Mouse (Mus musculus): Measurements from ENCODE around the gene Clic3. TPM values are rescaled to one million over a fixed set of nuclear protein-coding genes. Genes with fewer than 3 reads are reported as not detected.
A peak's percentile ranks its signal among the peaks of the same experiment; 100 is the strongest.
"Not testable (repeated sequence)": the region's sequence is repeated elsewhere in the genome, so short reads cannot be mapped to it uniquely, and the experiment has no call there.

Gene Clic3
- total RNA-seq (2021): 1 to 10 TPM in 1 of 2 experiments, under 1 TPM in 1; 0.59 to 1.2 TPM
- long read RNA-seq, experiment 1: 0 reads
- long read RNA-seq, experiment 2: 0 reads

DNA sequence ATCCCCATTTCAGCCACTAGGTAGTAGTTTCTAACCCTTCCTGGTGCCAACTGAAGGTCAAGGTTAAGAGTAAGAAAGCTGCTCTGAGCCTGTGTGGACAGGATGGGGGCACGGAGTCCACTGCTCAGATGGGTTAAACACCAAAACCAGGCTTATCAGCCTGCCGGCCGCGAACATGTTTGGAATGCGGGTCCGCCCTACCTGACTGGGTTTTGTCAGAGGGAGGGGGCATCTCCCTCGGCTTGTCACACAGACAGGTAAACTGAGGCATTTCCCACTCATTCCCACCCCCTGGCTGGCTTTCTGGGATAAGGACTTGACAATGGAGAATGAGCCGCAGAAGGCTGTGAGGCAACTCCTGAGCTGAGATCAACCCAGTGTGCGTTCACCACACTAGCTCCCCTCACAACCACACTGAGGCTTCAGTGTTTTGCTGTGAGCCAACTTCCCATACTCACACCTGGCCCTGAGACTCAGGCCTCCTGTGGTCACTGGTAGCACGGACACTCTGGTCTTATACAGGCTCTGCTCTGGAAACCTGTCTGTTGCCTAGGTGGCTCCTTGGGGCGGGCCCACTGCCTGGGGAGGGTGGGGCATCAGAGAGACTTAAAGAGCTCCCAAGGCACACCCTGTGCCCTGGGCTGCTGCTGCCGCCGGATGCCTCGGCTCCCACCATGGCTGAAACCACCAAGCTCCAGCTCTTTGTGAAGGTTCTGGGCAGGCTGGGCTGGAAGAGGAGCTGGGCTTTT is at the start of gene Clic3:
Gene Clic3, plus strand, starts transcription at position 634 of the 749 bp plus-strand sequence.
- intact Hi-C loops (cut with DNase I): no loop called here
- DNase-seq (ENCODE audit: low spot score in 2 of 2): no peak

DNA sequence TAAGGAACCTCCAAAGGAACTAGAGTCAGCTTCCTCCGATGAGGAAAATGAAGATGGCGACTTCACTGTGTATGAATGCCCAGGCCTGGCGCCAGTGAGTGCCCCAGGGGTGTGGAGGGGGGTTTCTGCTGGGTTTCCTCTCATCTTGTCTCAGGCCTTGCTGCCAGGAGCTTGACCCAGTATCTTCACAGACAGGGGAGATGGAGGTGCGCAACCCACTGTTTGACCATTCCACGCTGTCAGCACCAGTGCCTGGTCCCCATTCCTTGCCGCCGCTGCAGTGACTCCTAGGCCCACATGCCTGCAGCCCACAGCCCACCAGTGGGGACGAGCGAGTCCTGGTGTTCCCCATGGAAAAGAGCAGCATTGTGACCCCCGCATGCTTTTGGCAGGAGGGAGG is 47.7 kb upstream of the Clic3 start:
- intact Hi-C loops (cut with DNase I): no loop called here
- no peak for DNase-seq (ENCODE audit: low spot score in 2 of 2)

DNA sequence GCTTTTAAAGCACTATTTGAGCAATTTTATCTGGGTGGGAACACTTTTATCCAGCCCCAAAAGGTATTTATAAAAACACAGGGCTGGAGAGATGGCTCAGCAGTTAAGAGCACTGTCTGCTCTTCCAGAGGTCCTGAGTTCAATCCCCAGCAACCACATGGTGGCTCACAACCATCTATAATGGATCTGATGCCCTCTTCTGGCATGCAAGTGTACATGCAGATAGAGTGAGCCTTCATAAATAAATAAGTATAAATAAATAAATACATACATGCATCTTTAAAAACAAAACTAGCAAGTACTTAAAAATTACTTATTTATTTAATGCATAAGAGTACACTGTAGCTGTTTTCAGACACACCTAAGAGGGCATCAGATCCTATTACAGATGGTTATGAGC is 43.2 kb upstream of the Clic3 start:
- intact Hi-C loops (cut with DNase I); DNase-seq (ENCODE audit: low spot score in 2 of 2): not testable (repeated sequence)

DNA sequence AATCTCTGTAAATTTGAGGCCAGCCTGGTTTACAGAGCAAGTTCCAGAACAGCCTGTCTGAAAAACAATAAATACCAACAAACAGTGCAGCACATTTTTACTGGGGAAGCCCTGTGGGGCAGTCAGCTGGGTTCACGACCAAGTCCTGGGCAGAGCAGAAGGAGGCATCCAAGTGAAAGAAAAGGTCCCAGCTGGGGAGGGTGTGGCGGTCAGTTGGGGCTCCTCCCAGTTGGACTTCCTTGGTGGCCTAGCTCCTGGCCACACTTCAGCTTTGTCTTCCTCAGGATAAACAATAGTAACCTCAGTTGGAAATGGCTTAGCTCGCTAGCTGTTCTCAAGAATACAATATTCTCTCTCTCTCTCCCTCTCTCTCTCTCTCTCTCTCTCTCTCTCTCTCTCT is 39.2 kb upstream of the Clic3 start:
- DNase-seq (ENCODE audit: low spot score in 2 of 2): no peak
- intact Hi-C loops (cut with DNase I): no loop called here

DNA sequence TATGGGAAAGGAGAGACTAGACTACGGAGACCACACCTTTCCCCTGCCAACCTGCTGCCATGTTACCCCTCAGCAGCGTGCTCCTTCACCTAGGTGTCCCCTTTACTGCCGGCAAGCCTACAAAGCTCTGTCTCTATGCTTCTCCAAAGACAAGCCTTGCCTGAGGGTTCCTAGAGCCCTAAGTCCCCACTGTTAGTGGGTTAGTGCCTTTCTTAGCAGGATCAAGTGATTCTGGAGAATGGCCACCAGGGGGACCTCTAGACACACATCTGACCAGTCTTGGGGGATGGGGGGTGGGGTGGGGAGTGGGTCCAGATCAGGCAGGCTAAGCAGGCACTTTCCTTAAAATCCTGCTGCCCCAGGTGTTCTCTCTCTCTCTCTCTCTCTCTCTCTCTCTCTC is 34.7 kb upstream of the Clic3 start:
- intact Hi-C loops (cut with DNase I): no loop called here
- DNase-seq (ENCODE audit: low spot score in 2 of 2): peak; percentile 44 to 52

DNA sequence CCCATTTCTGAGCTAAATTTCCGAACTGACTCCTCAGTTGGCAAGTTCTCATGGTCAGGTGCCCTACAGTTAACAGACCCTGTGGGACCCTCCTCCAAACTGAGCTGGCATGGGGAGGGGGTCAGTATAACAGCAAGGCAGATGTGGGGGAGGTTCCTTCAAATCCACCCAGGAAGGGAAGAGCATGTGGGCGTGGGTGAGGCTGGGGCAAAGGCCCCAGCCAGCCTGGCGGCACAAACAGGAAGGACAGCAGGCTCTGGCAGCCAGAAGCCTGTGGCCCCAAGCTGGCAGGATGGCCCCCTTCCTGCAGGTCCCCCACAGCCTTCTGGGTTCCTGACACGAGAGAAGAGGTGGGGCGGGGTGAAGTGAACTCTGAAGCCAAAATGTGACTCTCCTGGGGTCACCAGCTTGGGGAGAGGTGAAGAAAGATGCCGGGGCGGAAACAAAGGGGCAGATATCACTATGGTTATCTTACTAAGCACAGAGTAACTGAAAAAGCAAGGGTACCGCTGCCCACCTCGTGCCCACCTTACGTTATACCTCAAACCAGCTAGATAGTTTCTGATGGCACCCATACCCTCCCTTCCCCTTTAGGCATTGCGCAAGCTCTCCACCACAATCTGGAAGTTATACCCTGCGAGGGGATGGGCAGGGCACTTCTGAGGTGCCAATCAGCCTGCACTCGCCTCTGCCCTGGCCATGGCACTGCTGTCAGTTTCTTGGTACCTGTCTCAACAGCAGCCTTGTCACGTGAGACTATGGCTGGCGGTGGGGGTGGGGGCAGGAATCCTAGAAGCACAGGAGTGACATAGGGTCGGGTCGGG is 33.8 kb upstream of the Clic3 start, which contains the start of gene Fut7:
Gene Fut7, plus strand, starts transcription at position 681 of the 824 bp plus-strand sequence.
- intact Hi-C loops (cut with DNase I): no loop called here

DNA sequence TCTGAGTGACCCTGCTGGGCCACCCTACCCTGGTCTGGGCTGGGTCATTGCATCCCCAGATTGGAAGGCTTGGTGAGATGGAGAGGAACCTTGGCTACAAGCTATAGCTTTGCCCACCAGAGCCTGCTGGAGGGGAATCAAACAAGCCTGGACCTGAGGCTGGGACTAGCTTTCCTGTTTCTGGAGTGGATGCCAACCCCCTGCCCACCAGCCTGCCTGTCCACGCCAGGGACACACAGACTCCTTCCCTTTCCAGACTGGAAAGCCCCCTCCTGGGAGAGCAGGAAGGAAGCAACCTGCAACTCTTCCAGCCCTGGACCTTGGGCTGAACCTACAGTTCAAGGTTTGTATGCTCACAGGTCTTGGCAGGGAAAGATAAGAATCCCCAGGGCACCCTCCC is 33.0 kb upstream of the Clic3 start:
- DNase-seq (ENCODE audit: low spot score in 2 of 2): no peak
- intact Hi-C loops (cut with DNase I): no loop called here

More for the DNA sequence above, 33.8 kb upstream of the Clic3 start, which contains the start of gene Fut7:
- no peak for DNase-seq (ENCODE audit: low spot score in 2 of 2)

DNA sequence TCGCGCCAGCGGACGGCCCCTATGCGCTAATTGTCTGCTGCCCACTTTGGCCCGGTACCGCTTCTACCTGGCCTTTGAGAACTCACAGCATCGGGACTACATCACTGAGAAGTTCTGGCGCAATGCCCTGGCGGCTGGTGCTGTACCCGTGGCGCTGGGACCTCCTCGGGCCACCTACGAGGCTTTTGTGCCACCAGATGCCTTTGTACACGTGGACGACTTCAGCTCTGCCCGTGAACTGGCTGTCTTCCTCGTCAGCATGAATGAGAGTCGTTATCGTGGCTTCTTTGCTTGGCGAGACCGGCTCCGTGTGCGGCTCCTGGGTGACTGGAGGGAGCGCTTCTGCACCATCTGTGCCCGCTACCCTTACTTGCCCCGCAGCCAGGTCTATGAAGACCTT is 31.2 kb upstream of the Clic3 start:
- intact Hi-C loops (cut with DNase I): loop anchor here (5.0 kb wide), 1 partner anchor 72 kb away; no protein-coding TSS in a partner anchor
- DNase-seq (ENCODE audit: low spot score in 2 of 2): no peak

DNA sequence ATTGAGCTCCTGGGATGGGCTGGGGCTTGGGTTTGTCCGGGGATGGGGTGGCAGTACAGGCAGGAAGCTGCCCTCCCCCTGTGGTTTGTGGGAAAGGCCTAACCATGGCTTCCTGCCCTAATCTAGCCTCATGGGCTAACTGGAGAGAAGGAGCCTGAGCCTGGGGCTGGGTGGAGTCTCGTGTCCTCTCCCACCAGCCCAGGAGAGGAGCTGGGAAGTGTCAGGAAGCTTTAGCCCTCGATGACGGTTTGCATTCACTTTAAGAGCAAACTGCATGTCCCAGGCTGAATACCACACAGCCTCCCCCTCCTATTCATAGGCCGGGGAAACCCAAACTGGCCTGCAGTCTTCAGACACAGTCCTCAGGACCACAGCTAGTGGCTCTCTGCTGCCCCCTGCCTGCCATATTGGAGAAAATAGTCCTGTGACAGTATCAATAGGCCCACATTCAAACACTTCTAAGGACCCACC is 29.9 kb upstream of the Clic3 start:
- intact Hi-C loops (cut with DNase I): loop anchor here (1.0 to 5.0 kb wide), 3 partner anchors 23 to 71 kb away; no protein-coding TSS in a partner anchor
- DNase-seq (ENCODE audit: low spot score in 2 of 2): peak; percentile 69 to 79

DNA sequence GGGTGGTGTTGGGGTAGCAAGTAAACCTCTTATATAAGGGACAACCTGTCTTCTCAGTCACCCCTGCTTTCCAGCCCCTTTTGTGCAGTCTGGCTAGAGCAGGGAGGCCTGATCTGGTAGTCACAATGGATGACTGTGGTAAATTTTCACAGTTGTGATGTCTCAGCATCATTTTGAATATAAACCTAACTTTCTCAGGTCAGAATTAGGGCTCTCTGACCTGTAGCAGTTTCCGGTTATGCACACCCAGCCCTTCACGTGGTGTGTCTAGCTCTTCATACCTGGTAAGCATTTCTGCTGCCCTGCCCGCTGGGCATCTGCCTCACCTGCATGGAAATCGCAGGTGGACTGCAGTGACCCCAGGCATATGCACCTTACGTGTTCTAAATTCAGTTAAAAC is 29.4 kb upstream of the Clic3 start:
- intact Hi-C loops (cut with DNase I): loop anchor here (1.0 to 5.0 kb wide), 3 partner anchors 24 to 70 kb away; no protein-coding TSS in a partner anchor
- no peak for DNase-seq (ENCODE audit: low spot score in 2 of 2)

DNA sequence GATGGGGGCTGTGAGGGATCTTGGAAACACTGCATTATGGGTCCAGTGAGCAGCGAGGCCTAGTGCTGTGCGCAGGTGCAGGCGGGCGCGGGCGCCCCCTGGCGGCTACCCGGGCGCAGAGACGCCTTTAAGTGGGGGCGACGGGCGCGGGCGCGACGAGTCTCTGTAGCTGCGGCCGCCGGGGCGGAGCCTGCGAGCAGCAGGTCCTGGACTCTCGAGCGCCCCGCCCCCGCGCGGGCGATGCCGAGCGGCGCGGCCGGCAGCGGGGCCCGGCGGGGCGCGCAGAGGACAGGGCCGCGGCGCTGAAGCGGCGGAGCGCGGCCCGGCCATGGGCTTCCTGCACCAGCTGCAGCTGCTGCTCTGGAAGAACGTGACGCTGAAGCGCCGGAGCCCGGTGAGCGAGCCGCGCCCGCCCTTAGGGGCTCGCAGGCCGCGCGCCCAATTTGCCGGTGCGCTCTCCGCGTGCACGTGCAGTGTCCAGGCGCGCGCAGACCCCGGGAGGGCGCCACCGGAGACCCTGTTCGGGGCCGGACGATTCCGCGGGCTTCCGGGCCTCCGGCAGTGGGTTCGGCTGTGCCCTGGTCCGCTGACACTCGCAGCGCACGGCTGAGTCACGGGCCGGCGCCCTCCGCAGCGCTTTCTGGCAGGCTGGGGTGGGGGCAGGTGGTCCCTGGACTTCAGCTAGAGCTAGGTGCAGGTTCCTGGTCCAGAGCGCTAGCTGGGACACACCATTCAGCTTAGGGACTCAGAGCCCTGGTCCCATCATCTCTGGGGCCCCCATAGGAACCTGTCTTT is 28.0 kb upstream of the Clic3 start, which contains the start of gene Abca2:
Gene Abca2, plus strand, starts transcription at position 262 of the 795 bp plus-strand sequence.
- DNase-seq (ENCODE audit: low spot score in 2 of 2): peak; percentile 98
- intact Hi-C loops (cut with DNase I): loop anchor here (5.0 kb wide), 1 partner anchor 69 kb away; no protein-coding TSS in a partner anchor

DNA sequence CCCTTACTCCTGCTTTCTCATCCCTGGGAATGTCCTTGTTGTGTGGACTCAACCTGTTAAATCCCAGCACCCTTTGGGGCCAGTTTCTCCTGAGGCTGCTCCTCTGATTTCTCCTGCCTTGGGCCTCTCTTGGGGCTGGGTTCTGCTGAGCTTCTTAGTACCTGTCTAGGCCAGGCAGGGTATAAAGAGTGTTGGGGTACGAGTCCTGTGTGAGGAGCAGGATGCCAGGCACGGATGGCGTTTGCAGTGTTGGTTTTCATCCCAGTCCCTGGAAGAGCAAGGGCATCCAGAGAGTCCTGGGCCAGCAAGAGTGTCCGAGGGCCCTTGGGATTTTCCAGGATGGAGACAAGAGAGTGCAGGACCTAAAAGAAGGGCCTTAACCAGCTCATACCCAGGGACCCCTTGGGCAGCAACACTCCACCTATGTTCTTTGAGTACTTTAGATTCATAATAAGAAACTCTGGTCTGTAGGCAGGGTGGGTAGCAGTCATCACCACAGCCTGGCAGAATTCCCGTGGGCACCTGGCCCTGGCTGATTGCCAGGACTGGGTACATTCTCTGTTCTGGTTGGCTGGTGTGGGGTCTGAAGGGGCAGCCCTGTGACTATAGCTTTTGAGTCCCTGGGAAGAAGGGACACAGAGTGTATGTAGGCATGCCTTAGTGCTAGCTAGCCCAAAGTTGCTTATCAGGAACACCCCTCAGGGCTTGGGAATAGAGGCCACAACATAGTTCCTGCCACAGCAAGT is 27.0 kb upstream of the Clic3 start:
- peak in 1 of 2 experiments; percentile 24 for DNase-seq (ENCODE audit: low spot score in 2 of 2)
- intact Hi-C loops (cut with DNase I): loop anchor here (5.0 kb wide), 1 partner anchor 68 kb away; no protein-coding TSS in a partner anchor

DNA sequence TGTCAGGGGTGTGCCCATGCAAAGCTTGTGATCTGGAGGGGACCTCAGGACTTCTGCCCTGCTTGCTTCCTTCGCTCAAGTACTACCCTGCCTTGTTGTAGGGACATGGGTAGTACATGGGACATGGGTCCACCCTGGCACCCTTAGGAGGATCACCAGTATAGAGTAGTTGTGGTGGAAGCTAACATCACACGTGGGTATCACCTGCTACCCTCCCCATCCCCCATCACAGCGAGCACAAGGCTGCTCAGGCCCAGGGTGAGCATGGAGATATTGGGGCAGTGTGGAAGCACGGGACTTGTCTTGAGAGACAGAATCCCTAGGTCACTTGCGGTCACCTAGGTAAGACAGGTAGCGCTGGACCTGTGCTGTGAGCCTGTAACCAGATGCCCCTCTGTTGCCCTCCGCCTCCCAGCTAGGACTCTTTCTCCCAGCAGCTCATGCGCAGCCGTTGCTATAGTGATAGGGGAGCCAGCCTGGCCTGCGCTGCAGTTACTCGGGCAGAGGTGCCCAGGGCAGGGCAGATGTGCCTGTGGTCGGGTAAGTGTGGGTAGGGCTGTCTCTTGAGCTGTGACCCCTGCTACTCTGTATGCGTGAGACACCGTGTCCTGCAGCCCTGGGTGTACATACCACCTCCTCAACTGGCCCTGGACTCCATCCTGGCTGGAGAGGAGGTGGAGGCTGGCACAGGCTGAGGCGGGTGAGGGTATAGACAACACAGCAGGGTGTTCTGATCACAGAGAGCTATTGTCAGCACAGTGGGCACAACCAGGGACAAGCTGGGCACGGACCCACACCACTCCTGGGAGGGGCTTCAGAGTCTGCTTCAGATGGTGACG is 26.0 kb upstream of the Clic3 start:
- intact Hi-C loops (cut with DNase I): no loop called here
- DNase-seq (ENCODE audit: low spot score in 2 of 2): peak in 1 of 2 experiments; percentile 22

DNA sequence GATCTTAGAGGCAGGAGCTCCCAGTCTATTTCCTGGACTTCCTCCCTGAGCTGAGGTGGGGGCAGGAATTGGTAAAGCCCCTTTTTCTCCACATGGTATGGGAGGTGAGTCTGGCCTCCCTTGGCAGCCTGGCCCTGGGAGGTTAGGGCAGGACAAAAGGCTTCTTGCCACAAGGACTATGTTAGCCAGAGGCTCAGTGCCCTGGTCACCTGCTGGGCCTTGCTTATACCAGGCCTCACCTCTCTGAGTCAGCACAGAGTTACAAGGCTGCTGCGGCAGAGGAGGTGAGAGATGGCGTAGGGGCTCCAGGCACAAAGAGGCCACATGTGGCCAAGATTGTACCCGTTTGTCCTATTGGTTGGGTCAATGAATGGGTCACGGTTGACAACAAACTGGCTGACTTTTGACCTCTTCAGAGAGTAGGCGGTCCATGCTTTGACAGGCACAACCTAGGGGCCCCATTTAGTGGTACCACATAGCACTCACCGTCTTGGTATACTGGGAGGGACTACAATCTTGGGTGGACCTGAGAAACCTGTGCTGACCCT is 25.3 kb upstream of the Clic3 start:
- DNase-seq (ENCODE audit: low spot score in 2 of 2): no peak
- intact Hi-C loops (cut with DNase I): no loop called here

DNA sequence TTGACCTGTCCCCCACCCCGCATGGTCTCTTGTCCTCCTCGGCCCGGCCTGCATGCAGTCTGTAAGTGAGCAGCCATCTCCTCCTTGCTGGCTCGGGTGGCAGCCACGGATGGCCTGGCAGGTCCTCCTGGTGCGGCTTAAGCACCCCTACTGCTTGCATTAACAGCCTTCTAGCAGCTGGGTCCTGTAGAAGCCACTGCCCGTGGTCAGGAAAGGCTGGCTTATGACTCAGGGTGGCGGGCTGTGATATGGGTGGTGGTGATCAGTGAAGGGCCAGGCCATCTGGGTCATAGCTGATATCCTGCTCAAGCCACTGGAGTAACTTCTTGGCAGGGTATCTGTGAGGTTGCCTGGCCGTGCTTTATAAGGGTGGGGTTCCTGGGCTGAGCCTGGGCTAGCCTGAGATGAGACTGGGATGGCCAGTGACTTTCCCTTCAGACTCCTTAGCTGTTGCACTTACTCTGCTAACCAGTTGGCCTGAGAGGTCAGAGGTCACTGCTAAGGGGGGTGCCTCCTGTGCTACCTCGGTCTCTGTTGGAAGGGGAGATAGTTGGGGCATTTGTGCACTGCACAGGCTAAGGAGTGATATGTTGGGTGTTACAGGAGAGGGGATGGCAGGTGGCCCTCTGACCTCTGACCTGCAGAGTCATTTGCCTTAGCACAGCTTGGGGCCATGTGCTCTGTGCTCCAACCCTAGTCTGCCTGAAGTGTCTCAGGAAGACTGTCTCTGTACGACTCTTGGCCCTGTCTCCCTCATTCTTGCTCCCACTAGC is 24.1 kb upstream of the Clic3 start:
- intact Hi-C loops (cut with DNase I): no loop called here
- DNase-seq (ENCODE audit: low spot score in 2 of 2): no peak

DNA sequence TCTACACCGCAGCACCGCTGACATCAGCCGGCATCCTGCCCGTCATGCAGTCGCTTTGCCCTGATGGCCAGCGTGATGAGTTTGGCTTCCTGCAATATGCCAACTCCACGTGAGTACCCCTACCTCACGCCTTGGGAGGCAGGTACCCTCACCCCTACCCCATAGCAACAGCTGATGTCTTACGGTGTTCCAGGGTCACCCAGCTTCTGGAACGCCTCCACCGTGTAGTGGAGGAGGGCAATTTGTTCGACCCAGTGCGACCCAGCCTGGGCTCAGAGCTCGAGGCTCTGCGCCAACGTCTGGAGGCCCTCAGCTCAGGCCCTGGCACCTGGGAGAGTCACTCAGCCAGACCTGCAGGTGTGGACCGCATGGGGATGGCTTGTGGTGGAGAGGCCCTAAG is 23.5 kb upstream of the Clic3 start:
- DNase-seq (ENCODE audit: low spot score in 2 of 2): no peak
- intact Hi-C loops (cut with DNase I): no loop called here

DNA sequence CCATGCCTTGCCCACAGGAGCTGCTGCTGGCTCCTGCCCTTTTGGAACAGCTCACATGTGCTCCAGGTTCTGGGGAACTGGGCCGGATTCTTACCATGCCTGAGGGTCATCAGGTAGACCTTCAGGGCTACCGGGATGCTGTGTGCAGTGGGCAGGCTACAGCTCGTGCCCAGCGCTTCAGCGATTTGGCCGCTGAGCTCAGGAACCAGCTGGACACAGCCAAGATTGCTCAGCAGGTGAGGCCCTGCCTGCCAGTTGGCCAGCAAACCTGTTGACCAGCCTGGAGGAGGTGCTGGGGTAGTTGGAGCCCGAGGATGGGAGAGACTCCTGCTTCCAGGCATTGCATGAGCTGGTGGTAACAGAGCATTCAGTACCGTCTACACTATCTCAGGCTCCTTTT is 22.3 kb upstream of the Clic3 start:
- intact Hi-C loops (cut with DNase I): no loop called here
- DNase-seq (ENCODE audit: low spot score in 2 of 2): no peak
